Mouse (Mus musculus): ENCODE data around the gene Eps8l2. TPM values are rescaled to one million over a fixed set of nuclear protein-coding genes. Genes with fewer than 3 reads are reported as not detected.

Gene Eps8l2
- polyA plus RNA-seq, 1 experiment from 2014 or later: not detected

- Histone ChIP-seq H3K79me2 (ENCODE audit: inconsistent target) (no peaks in the 10 kb centered on the region), H3K4me3 (ENCODE audit: inconsistent target) (no peak overlapping the region), H3K36me3 (ENCODE audit: inconsistent target) (no peaks in the 10 kb centered on the region), H3K27ac (no peak overlapping the region)
- 85% methylated on average over 4 of the region's 4 CpGs for WGBS (ENCODE audit: missing documents)
These were observed 28.7 kb downstream of the Eps8l2 start for GRCm38 (mm10) chr7:141367358-141367757.

- peak overlapping the region; percentile 82 for H3K27ac ChIP-seq
- H3K79me2 ChIP-seq (ENCODE audit: inconsistent target): no peaks in the 10 kb centered on the region
- no peaks in the 10 kb centered on the region for H3K36me3 ChIP-seq (ENCODE audit: inconsistent target)
- WGBS (ENCODE audit: missing documents): 37% methylated on average over 5 of the region's 5 CpGs
- H3K4me3 ChIP-seq (ENCODE audit: inconsistent target): no peak overlapping the region
These were observed 31.2 kb downstream of the Eps8l2 start for GRCm38 (mm10) chr7:141369918-141370317.

GRCm38 (mm10) chr7:141371942-141372595 is 33.4 kb downstream of the Eps8l2 start:
- 9% methylated on average over 6 of the region's 6 CpGs for WGBS (ENCODE audit: missing documents)
- no peaks in the 10 kb centered on the region for H3K79me2 ChIP-seq (ENCODE audit: inconsistent target)
- peak overlapping the region; percentile 82 for H3K27ac ChIP-seq
- H3K4me3 ChIP-seq (ENCODE audit: inconsistent target): no peak overlapping the region
- no peaks in the 10 kb centered on the region for H3K36me3 ChIP-seq (ENCODE audit: inconsistent target)

GRCm38 (mm10) chr7:141373611-141374010 is 34.9 kb downstream of the Eps8l2 start:
- Histone ChIP-seq H3K36me3 (ENCODE audit: inconsistent target) (no peaks in the 10 kb centered on the region), H3K79me2 (ENCODE audit: inconsistent target) (no peaks in the 10 kb centered on the region), H3K4me3 (ENCODE audit: inconsistent target) (no peak overlapping the region), H3K27ac (peak overlapping the region; percentile 82; the same call in 1 of the 2 replicates)
- WGBS (ENCODE audit: missing documents): 92% methylated on average over 6 of the region's 6 CpGs

GRCm38 (mm10) chr7:141374399-141374798 is 35.7 kb downstream of the Eps8l2 start:
- H3K79me2 ChIP-seq (ENCODE audit: inconsistent target): no peaks in the 10 kb centered on the region
- H3K4me3 ChIP-seq (ENCODE audit: inconsistent target): no peak overlapping the region
- H3K27ac ChIP-seq: no peak overlapping the region
- H3K36me3 ChIP-seq (ENCODE audit: inconsistent target): no peaks in the 10 kb centered on the region

GRCm38 (mm10) chr7:141379584-141379983 is 40.9 kb downstream of the Eps8l2 start:
- 7% methylated on average over 4 of the region's 4 CpGs for WGBS (ENCODE audit: missing documents)
- no peak overlapping the region for H3K4me3 ChIP-seq (ENCODE audit: inconsistent target)
- no peaks in the 10 kb centered on the region for H3K36me3 ChIP-seq (ENCODE audit: inconsistent target)
- H3K79me2 ChIP-seq (ENCODE audit: inconsistent target): no peaks in the 10 kb centered on the region
- H3K27ac ChIP-seq: peak overlapping the region; percentile 53

GRCm38 (mm10) chr7:141381068-141381835 is 42.6 kb downstream of the Eps8l2 start:
- Histone ChIP-seq H3K27ac (no peak overlapping the region), H3K36me3 (ENCODE audit: inconsistent target) (no peaks in the 10 kb centered on the region), H3K4me3 (ENCODE audit: inconsistent target) (no peak overlapping the region), H3K79me2 (ENCODE audit: inconsistent target) (no peaks in the 10 kb centered on the region)
- 66% methylated on average over 4 of the region's 4 CpGs for WGBS (ENCODE audit: missing documents)

GRCm38 (mm10) chr7:141387807-141388486 is 49.3 kb downstream of the Eps8l2 start:
- no peaks in the 10 kb centered on the region for H3K36me3 ChIP-seq (ENCODE audit: inconsistent target)
- no peak overlapping the region for H3K4me3 ChIP-seq (ENCODE audit: inconsistent target)
- 42% methylated on average over 2 of the region's 2 CpGs for WGBS (ENCODE audit: missing documents)
- no peak overlapping the region for H3K27ac ChIP-seq
- peaks cover 9% of the 10 kb centered on the region for H3K79me2 ChIP-seq (ENCODE audit: inconsistent target)

- WGBS (ENCODE audit: missing documents): 88% methylated on average over 3 of the region's 3 CpGs
- no peak overlapping the region for H3K27ac ChIP-seq
These were observed 49.9 kb downstream of the Eps8l2 start for GRCm38 (mm10) chr7:141388487-141389109.

GRCm38 (mm10) chr7:141390326-141391259 is 51.9 kb downstream of the Eps8l2 start:
- Histone ChIP-seq H3K79me2 (ENCODE audit: inconsistent target) (peaks cover 35% of the 10 kb centered on the region), H3K36me3 (ENCODE audit: inconsistent target) (peaks cover 2% of the 10 kb centered on the region; the same call in 1 of the 2 replicates), H3K4me3 (ENCODE audit: inconsistent target) (no peak overlapping the region), H3K27ac (no peak overlapping the region)
- WGBS (ENCODE audit: missing documents): 82% methylated on average over 9 of the region's 9 CpGs

More at GRCm38 (mm10) chr7:141388487-141389109, 49.9 kb downstream of the Eps8l2 start:
- Histone ChIP-seq H3K79me2 (ENCODE audit: inconsistent target) (peaks cover 15% of the 10 kb centered on the region), H3K36me3 (ENCODE audit: inconsistent target) (no peaks in the 10 kb centered on the region), H3K4me3 (ENCODE audit: inconsistent target) (no peak overlapping the region)

GRCm38 (mm10) chr7:141391625-141392551 is 53.2 kb downstream of the Eps8l2 start, which contains the start of gene Taldo1:
Gene Taldo1 (plus strand): TSS chr7:141392199.
- 1% methylated on average over 57 of the region's 57 CpGs for WGBS (ENCODE audit: missing documents)
- H3K36me3 ChIP-seq (ENCODE audit: inconsistent target): peaks cover 15% of the 10 kb centered on the region; the same call in 1 of the 2 replicates
- H3K27ac ChIP-seq: peak within 1 kb of the TSS; percentile 80
- H3K79me2 ChIP-seq (ENCODE audit: inconsistent target): peaks cover 48% of the 10 kb centered on the region
- peak within 1 kb of the TSS; percentile 83 for H3K4me3 ChIP-seq (ENCODE audit: inconsistent target)

GRCm38 (mm10) chr7:141392552-141393222 is 54.0 kb downstream of the Eps8l2 start:
- 6% methylated on average over 9 of the region's 9 CpGs for WGBS (ENCODE audit: missing documents)
- peaks cover 55% of the 10 kb centered on the region for H3K79me2 ChIP-seq (ENCODE audit: inconsistent target)
- peak overlapping the region; percentile 83 for H3K4me3 ChIP-seq (ENCODE audit: inconsistent target)
- peak overlapping the region; percentile 80 for H3K27ac ChIP-seq
- peaks cover 20% of the 10 kb centered on the region for H3K36me3 ChIP-seq (ENCODE audit: inconsistent target)

Measured in macrophage (primary cell).